Mouse (Mus musculus): ENCODE measurements around the gene Tmem232. TPM values are rescaled to one million over a fixed set of nuclear protein-coding genes. Genes with fewer than 3 reads are reported as not detected.
"Not testable (repeated sequence)": the region's sequence is repeated elsewhere in the genome, so short reads cannot be mapped to it uniquely, and the experiment has no call there.

Gene Tmem232
- total RNA-seq (2021), result not detected
- long read RNA-seq, experiment 1, result 0 reads
- long read RNA-seq, experiment 2, result 0 reads

GRCm38 (mm10) chr17:65540441-65541272 lies at the start of gene Tmem232:
Gene Tmem232 (minus strand): TSS chr17:65540782.
- no peak for DNase-seq (ENCODE audit: low spot score in 2 of 2)

GRCm38 (mm10) chr17:65586892-65587291 lies 46.3 kb upstream of the Tmem232 start:
- no peak for DNase-seq (ENCODE audit: low spot score in 2 of 2)

- DNase-seq (ENCODE audit: low spot score in 2 of 2), result no peak
Measured at GRCm38 (mm10) chr17:65581440-65581839, 40.9 kb upstream of the Tmem232 start.

- DNase-seq (ENCODE audit: low spot score in 2 of 2), result no peak
Measured at GRCm38 (mm10) chr17:65579766-65580165, 39.2 kb upstream of the Tmem232 start.

GRCm38 (mm10) chr17:65575339-65575738 lies 34.8 kb upstream of the Tmem232 start:
- no peak for DNase-seq (ENCODE audit: low spot score in 2 of 2)

GRCm38 (mm10) chr17:65574850-65575249 lies 34.3 kb upstream of the Tmem232 start:
- DNase-seq (ENCODE audit: low spot score in 2 of 2), result no peak

- peak in 1 of 2 experiments; percentile 25 for DNase-seq (ENCODE audit: low spot score in 2 of 2)
Measured at GRCm38 (mm10) chr17:65571866-65572265, 31.3 kb upstream of the Tmem232 start.

GRCm38 (mm10) chr17:65571466-65571865 lies 30.9 kb upstream of the Tmem232 start:
- no peak for DNase-seq (ENCODE audit: low spot score in 2 of 2)

- no peak for DNase-seq (ENCODE audit: low spot score in 2 of 2)
Measured at GRCm38 (mm10) chr17:65564189-65564588, 23.6 kb upstream of the Tmem232 start.

GRCm38 (mm10) chr17:65563345-65563744 lies 22.8 kb upstream of the Tmem232 start:
- no peak for DNase-seq (ENCODE audit: low spot score in 2 of 2)

GRCm38 (mm10) chr17:65562761-65563160 lies 22.2 kb upstream of the Tmem232 start:
- peak; percentile 60 to 62 for DNase-seq (ENCODE audit: low spot score in 2 of 2)

GRCm38 (mm10) chr17:65561361-65562015 lies 20.9 kb upstream of the Tmem232 start:
- DNase-seq (ENCODE audit: low spot score in 2 of 2), result no peak

GRCm38 (mm10) chr17:65559273-65559672 lies 18.7 kb upstream of the Tmem232 start:
- DNase-seq (ENCODE audit: low spot score in 2 of 2), result no peak

- no peak for DNase-seq (ENCODE audit: low spot score in 2 of 2)
Measured at GRCm38 (mm10) chr17:65558788-65559187, 18.2 kb upstream of the Tmem232 start.

- DNase-seq (ENCODE audit: low spot score in 2 of 2), result peak; percentile 56 to 61
Measured at GRCm38 (mm10) chr17:65558217-65558616, 17.6 kb upstream of the Tmem232 start.

GRCm38 (mm10) chr17:65557212-65557611 lies 16.6 kb upstream of the Tmem232 start:
- DNase-seq (ENCODE audit: low spot score in 2 of 2), result no peak

GRCm38 (mm10) chr17:65556798-65557197 lies 16.2 kb upstream of the Tmem232 start:
- no peak for DNase-seq (ENCODE audit: low spot score in 2 of 2)

GRCm38 (mm10) chr17:65552426-65552997 lies 11.9 kb upstream of the Tmem232 start:
- no peak for DNase-seq (ENCODE audit: low spot score in 2 of 2)

- DNase-seq (ENCODE audit: low spot score in 2 of 2), result no peak
Measured at GRCm38 (mm10) chr17:65550357-65550756, 9.8 kb upstream of the Tmem232 start.

GRCm38 (mm10) chr17:65548698-65549365 lies 8.2 kb upstream of the Tmem232 start:
- DNase-seq (ENCODE audit: low spot score in 2 of 2), result peak in 1 of 2 experiments; percentile 12

- DNase-seq (ENCODE audit: low spot score in 2 of 2), result not testable (repeated sequence)
Measured at GRCm38 (mm10) chr17:65546221-65546620, 5.6 kb upstream of the Tmem232 start.

Data from adrenal gland, adult 18-20 months (tissue).